Mouse (Mus musculus): Measurements from ENCODE around the gene Cyp1b1.

The Cyp1b1 gene

DNA sequence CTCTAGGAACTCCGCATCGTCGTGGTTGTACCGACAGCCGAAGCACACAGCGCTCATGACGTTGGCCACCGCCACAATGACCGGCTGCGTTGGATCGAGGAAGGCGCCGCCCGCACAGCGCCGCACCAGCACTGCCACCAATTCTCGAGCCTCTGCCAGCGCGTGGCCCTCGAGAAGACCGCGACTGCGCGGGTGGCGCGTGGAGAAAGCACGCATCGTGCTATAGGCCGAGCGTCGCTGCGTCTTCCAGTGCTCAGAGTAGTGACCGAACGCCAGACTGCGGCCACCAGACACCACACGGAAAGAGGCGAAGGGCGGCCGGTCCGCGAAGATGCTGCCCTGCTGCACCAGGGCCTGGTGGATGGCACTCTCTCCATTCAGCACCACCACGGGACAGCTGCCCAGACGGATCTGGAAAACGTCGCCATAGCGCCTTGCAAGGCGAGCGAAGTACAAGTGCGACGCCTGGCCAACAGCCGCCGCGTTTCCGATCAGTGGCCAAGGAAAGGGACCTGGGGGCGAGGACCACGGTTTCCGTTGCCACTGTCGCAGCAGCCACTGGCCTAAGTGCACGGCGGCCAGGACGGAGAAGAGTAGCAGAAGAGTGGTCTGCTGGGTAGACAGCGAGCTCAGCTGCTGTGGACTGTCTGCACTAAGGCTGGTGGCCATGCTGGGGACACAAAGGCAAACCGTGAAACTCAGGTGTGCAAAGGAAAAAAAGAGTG, 1.1 kb downstream of the Cyp1b1 start:
- DNase-seq (ENCODE audit: low read depth): no peak

DNA sequence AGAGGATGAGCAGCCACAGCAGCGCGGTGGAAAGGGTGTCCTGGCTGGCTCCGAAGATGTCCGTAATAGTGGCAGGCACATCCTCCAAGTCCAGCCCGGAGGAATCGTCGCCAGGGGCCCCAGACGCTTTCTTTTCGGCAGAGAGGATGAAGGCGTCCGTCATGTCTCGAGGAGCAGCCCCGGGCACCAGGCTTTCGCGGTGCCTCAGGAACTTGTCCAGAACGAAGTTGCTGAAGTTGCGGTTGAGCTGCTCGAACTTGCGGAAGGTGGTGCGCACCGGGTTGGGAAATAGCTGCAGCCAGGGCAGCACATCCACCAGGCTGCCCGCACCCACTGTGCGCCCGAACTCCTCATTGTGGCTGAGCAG, 1.6 kb downstream of the Cyp1b1 start:
- DNase-seq (ENCODE audit: low read depth): no peak

DNA sequence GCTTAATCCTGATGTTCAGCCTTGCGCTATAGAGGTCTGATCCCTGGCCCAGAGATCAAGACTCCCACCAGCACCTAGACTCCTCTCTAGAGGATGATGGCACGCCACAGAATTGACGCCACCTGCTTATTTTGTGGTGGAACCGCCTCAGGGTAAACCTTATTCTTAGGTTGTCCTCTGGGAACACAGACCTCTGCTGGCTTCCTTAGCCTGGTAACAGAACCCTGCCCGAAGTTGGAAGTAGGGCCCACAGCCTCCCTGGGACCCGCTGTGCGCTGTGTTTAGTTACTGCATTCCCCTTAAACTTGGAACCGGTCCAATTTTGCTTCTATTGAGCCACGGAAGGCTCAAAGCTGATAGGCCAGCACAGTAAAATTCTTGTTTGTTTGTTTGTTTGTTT, 2.3 kb downstream of the Cyp1b1 start:
- no peak for DNase-seq (ENCODE audit: low read depth)

DNA sequence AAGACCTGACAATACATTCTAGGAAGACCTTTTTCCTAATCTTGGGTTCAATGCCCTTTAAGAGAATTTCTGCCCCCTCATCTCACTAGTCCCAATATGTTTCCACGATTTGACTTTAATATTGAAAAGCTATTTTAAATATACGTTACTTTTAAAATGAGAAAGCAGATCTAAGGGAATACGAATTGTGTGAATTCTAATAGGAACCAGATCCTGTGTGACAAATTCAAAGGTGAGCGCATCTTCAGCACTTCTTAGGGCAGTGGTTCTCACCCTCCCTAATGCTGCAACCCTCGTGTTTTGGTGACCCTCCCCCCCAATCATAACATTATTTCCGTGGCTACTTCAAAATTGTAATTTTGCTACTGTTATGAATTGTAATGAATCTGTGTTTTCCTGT, 2.9 kb downstream of the Cyp1b1 start:
- no peak for DNase-seq (ENCODE audit: low read depth)

DNA sequence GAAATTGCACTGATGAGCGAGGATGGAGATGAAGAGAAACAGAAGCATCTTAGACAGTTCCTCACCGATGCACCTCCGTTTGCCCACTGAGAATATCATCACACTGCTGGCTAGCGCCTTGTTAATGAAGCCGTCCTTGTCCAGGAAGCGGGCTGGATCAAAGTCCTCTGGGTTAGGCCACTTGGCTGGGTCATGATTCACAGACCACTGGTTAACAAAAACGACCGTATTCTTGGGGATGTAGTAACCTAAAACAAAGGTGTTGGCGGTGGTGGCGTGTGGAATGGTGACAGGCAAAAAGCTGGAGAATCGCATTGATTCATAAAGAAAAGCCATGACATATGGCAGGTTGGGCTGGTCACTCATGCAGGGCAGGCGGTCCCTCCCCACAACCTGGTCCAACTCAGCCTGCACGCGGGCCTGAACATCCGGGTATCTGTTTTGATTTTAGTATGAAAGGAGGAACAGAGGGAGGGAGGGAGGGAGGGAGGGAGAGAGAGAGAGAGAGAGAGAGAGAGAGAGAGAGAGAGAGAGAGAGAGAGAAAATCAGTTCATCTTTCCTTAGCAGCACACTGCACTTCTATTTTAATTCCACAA, 4.5 kb downstream of the Cyp1b1 start:
- DNase-seq (ENCODE audit: low read depth): no peak

DNA sequence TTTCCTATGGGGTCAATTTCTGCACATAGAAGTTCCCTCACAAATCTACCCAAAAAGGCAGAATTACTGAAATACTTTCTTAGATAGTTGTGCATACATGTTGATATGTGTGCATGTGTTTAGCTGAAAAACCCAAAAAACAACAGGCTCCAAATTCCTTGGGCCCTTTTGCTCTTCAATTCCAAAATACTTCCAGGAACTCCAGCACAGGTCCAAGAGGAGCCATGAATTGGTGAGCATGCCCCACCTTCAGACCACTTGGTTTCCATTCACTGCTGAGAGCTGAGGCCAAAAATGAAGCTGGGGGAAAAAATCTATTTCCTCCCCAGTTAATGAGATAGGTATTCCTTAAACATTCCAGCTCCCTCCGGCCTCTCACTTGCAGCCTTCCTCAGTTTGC, 5.1 kb downstream of the Cyp1b1 start:
- DNase-seq (ENCODE audit: low read depth): no peak

DNA sequence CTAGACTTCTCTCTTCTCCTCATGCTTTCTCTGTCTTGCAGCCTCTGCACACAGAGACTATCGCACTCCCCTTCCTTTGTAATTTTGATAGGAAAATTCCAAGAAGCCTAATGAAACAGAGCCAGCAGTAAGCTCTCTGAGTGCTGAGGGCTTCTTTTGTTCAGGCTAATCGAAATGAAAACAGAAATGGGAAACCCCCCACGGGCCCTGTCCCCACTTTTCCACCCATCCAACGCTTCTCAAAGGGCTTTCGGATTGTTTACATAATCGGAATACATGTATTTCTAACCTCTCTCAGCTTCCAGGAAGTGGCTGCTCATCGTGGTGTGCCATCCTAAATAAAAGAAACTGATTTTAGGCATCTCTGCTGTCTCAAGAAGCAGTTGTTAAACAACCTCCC, 6.7 kb downstream of the Cyp1b1 start:
- DNase-seq (ENCODE audit: low read depth): no peak

DNA sequence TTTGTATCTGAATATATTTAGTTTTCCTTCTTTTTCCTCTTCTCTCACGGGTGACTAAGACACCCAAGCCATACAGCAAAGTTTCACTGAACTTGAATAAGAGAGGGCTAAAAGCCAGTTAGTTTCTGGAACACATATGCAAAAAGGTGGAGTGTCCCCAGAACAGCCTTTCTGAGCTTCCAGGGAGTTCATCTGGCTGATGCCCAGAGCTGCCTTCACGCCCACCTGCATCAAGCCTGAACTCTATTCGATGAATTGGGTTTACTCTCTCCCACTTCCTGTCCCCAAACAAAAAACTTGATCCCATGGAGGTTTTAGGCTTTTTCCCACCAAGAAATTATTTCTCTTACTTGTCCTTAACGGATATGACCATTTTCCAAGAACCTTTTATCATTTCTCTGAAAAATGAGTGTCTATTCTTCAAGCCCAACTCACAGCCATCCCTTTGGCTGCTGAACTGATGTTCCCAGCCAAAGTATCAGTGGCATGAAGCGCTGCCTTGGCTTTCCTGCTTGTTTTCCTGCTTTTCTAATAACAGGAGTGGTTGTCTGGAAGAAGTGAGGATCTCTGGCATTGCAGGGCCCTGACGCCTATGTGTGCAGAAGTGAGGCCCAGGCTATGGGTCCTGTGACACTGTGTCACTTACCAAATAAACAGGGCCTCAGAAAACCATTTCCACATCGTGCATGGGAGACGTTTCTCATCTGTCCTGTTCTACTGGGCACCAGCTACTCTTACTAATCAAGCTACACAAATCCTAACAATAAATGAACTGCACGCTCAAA, 9.0 kb downstream of the Cyp1b1 start:
- DNase-seq (ENCODE audit: low read depth): no peak

DNA sequence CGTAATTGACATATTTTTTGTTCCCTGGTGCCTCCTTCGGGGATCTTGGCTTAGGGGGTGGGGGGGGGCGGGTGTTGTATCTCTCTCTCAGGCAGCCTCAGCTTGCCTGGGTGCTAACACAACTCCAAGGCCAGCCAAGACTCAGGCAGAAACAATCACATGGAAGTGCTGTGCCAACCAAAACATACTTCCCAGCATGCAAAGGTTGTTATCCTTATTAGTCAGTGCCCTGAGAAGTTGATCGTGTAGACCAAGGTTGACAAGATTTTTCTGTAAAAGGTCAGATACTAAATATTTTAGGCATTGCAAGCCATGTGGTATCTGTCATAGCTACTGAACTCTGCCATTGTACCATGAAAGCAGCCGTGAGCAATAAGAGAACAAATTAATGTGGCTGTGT, 14.0 kb downstream of the Cyp1b1 start:
- DNase-seq (ENCODE audit: low read depth): peak; percentile 97

DNA sequence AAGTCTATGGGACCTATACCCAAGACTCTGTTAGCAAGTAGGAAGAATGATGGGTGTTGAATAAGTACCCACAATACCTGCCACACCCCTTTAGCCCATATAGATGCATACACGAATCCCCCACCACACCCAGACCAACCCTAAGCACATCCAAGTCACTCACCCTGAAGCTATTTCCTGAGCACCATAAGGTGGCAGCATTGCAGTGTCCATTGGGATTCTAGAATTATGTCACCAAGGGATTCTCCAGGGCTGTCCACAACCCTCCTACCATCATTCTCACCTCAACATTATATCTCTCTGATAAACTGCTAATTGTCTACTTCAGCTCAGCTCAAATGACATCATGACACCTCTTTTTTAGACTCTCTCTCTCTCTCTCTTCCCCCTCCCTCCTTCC, 15.7 kb downstream of the Cyp1b1 start:
- no peak for DNase-seq (ENCODE audit: low read depth)

DNA sequence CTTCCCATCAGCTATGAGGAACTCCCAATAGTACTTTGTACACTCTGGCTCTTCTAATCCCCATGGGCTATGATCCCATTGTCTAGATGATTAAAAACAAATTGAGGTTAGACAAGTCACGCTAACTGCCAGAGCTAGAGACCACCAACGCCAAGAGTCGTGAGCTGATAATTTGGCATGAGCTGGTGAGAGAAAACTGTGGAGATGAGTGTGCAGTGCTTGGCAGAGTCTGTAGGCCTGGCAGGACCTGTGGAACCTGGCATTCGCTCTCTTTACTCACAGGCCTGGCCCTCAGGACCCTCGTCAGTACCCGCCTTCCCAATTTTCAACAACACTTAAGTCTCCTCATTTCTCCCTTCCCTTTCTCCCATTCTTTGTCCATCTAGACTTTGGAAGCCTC, 19.3 kb downstream of the Cyp1b1 start:
- peak; percentile 78 for DNase-seq (ENCODE audit: low read depth)

DNA sequence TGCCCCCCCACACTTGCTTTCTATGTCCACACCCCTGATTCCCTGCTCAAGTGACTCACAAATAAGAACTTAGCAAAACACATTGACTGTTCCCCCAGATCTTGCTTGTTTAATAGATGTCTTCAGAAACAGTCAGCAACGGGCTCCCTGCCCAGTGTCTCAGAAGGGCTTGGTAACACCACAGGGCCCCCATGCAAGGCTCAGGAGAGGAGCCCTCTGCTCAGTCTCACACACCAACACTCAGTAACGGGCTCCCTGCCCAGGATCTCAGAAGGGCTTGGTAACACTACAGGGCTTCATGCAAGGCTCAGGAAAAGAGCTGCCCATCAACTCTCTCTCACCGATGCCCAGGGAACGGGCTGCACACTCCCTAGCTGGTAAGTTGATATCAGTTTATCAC, 19.8 kb downstream of the Cyp1b1 start:
- DNase-seq (ENCODE audit: low read depth): peak; percentile 92

DNA sequence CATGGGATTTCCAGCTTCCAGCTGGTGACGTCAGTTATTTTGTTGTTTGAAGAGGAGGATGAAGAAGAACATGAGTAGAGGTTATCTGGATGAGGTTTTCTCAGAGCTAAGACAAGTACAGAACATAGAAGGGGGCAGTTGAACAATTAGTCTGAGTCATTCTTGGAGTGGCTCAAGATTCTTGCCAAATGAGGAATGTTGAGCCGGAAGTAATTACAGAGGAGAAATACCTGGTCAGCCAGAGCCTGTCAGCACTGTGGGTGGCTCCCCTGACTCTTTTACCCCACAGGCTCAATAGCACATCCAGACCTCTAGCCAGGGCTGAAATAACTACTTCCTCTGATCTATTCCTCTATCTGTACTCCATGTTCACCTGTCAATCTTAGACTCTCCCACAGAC, 44.0 kb downstream of the Cyp1b1 start:
- no peak for DNase-seq (ENCODE audit: low read depth)

DNA sequence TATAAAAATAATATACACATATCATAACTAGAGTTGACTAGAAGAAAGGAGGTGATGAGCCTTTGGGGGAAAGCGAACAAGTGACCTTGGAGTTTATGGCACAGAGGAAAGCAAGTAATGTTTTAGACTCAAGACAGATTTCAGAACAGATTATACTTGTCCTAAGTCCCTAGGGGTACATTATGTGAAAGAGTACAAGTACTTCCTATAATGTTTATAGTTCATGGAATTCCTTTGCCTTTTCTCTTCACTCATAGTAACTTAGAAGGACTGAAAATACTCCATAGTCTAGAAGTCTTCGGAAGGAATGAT, 50.8 kb downstream of the Cyp1b1 start:
- DNase-seq (ENCODE audit: low read depth): no peak

DNA sequence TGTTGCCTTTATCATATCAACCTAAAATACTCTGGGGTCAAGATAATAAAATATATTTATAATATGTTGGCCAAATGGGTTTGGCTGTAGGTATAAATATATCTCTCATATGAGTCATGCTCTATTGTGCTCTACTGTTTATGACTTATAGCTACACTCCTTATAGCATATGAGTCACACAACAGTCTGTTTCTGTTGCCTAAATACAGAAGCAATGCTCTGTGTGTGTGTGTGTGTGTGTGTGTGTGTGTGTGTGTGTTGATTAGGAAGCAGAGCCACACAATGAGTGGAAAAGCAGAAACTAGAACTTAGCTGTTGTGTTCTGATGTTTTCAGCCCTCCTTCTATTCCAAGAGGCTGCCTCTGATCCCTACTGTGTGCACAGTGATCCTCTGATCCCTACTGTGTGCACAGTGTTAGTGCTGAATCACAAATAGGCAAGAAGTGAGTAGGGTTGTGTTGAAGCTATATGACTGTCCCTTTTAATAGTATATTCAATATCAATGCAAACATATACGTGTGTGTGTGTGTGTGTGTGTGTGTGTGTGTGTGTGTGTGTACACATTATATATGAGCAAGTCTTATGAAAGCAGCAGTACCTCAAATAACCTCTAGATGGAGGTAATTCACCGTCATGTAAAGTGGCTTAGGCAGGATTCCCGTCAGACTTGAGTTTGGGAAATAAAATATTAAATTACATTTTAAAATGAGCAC, 51.3 kb downstream of the Cyp1b1 start:
- peak; percentile 64 for DNase-seq (ENCODE audit: low read depth)

DNA sequence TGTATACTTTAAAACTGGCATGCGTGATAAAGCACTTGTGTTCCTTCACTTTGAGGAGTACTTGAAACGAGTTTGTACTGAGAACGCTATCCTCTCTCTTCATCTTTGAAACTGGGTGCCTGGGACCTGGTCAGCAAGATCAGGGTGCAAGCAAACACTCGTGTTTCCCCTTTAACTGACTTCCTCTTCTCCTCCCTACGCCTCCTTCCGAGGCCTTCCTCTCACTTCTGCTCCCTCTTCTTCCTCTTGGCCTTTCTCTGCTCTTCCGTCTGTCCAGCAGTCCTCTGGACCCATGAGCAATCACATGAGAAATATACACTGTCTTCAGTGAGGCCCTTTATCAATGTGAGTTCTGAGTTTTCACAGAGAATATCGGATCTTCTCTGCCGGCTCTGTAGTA, 53.0 kb downstream of the Cyp1b1 start:
- no peak for DNase-seq (ENCODE audit: low read depth)

DNA sequence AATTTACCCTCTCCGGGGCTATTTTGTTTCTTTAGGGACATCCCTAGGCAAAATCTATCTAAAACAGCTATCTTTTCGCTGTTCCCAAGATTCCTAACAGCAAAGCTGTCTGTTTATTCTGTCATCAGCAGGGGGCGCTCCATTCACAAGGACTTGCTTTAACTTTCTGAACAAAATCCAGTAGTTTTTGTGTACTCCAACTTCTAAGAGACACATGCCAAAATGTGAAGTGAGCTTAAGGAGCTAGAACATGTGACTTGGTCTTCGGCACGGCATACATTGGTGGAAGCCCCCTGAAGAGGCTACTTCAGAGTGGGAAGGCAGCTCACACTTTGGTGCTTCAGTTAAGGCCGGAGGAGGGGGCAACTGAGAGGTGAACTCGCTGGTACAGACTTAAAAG, 53.5 kb downstream of the Cyp1b1 start:
- DNase-seq (ENCODE audit: low read depth): peak; percentile 44

DNA sequence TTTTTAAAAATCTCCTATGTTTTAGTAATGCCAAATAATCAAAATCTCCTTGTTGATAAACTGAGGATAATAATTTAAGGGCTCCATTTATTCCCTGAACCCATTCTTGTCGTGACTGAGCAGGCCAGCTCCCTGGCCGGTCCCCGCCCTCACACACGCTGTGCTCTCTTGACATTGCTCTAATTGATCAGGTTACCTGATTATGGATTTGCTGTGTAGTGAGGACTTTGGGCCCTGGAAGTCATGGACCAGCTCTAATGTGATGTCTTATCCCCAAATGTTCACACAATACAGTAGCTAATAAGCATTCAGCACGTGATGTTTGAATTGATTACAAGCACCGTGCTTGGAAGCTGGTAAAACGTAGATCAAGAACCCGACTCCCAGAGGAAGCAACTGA, 56.0 kb downstream of the Cyp1b1 start:
- no peak for DNase-seq (ENCODE audit: low read depth)

DNA sequence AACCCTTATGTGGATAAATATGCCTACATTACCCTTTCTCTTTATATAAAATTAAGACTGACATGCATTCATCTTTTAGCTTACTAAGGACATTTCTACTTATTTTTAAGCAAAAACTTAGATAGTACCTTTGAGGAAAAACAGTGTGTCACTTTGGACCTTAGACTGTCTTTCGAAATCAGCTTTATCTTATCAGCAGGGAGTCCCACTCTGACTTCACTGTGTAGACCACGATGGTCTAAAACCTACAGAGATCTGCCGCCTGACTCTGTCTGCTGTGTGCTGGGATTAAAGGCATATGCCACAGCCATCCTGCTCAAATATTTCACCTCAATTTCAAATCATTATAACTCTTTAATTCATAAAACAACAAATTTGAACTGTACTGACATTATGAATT, 56.4 kb downstream of the Cyp1b1 start:
- DNase-seq (ENCODE audit: low read depth): no peak

DNA sequence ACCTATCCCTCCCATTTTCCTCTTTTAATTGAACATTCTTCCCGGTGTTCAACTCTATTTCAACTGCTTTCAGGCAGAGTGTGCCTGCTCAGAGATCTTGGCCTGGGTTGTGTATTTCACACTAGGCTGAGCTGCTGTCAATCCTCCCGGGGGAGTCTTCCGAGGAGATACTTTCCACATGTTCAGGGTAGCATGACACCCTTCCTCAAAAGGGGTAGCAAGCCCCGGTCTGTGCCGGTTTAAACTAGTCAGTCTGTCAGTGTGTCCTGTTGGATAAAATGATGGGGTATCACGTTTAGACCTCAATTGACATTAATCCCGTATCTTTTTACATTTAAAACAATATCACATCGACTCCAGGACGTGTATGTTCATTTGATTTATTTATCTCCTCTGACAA, 57.1 kb downstream of the Cyp1b1 start:
- no peak for DNase-seq (ENCODE audit: low read depth)

DNA sequence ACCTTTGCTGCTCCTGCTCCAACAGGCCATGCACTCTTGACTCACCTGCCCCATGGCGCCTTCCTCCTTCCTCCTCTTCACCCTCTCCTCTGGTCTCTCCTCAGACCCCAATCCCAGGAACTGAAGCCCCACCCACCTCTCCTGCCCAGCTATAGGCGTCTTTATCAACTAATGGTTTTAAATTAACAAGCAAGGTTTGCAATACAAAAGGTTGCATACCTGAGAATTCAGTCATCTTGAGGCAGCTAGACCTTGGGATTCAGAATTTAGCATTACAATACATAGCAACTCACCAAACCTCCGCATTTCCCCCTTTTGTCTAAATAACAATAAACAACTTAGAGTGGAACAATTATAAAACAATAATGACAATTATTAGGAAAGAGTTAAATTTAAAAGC, 60.7 kb downstream of the Cyp1b1 start:
- no peak for DNase-seq (ENCODE audit: low read depth)

DNA sequence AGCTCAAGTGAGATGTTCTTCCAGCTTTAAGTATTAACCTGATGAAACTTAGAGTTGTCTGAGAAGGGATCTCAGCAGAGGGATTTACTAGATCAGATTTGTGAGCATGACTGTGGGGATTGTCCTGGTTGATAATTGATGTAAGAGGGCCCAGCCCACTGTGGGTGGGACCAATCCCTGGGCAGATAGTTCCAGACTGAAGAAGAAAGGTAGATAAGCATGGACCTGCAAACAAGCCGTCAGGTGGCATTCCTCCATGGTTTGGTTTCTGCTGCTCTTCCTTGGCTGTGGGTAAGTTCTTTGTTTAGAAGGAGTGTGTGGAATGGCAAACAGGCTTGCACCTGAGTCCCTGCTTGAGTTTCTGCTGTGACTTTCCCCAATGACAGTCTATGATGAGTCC, 61.7 kb downstream of the Cyp1b1 start:
- DNase-seq (ENCODE audit: low read depth): no peak

All from fibroblast of lung, adult 2 months (primary cell).